Mouse (Mus musculus): ENCODE measurements around the gene 4931417E11Rik.
A peak's percentile ranks its signal among the peaks of the same experiment; 100 is the strongest.

4931417E11Rik gene

DNA sequence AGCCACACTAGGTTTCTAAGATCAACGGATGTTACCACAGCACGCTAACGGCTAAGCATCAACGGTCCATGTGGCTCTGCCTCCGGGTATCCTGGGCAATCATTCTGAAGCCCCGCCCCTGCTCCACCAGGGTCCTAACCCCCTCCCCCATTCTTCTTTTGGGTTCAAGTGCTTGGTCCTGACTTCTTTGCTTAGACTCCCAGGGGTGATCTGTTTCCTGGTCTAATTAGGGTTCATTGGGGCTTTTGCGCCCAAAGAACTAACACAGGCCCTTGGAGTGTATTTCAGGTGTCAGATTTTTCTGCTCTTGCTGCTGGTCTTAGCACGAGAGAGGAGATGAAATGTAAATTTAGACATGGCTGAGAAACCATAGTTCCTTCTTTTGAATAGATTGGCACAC, at the start of gene 4931417E11Rik:
Gene 4931417E11Rik, minus strand, starts transcription at position 101 of the 400 bp plus-strand sequence.
- DNase-seq: no peak

GRCm38 (mm10) chr6:73517818-73518396, 48.4 kb upstream of the 4931417E11Rik start:
- peak; percentile 59 for DNase-seq

GRCm38 (mm10) chr6:73512907-73513306, 43.4 kb upstream of the 4931417E11Rik start:
- DNase-seq: no peak

DNA sequence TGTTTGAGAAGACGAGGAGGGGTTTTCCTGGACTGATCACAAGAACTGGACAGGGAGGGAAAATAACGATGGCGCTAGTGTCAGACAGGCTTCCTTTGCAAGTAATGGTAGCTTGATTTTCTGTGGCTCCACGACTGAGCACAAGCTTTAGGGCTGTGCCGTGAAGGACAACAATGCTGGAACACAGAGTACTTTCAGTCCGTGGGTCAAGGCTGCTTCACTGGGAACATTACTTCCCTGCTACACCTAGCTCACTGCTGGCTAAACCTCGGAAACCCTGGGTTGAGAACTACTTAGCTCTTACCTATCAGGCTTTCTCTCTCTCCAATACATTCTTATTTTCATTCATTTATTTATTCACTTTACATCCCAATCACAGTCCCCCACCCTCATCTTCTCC, 30.2 kb upstream of the 4931417E11Rik start:
- DNase-seq: no peak

GRCm38 (mm10) chr6:73497321-73497720, 27.9 kb upstream of the 4931417E11Rik start:
- no peak for DNase-seq

- DNase-seq: no peak
Measured at GRCm38 (mm10) chr6:73490524-73490923, 21.1 kb upstream of the 4931417E11Rik start.

DNA sequence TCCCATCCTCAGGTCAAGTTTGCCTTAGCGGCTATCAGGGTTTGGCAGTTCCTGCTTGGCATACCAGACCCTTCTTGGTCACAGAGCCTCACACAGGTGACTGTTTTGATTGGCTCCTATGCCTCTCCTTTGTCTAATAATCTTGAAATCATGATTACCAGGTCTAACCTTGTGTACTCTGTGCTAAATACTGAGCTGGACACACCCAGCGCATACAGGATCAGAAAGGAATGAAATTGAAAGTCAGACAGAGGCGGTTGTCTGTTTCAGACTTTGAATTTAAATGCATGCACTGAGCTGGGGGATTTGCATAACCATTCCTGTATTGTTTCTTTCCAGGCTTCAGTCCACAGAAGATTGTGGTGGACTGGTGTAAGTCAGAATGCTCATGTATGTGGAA, 16.1 kb upstream of the 4931417E11Rik start:
- DNase-seq: no peak

- no peak for DNase-seq
Measured at GRCm38 (mm10) chr6:73466084-73466483, 3.4 kb downstream of the 4931417E11Rik start.

- no peak for DNase-seq
Measured at GRCm38 (mm10) chr6:73462543-73462942, 6.9 kb downstream of the 4931417E11Rik start.

GRCm38 (mm10) chr6:73433912-73434311, 35.6 kb downstream of the 4931417E11Rik start:
- DNase-seq: no peak

GRCm38 (mm10) chr6:73428618-73429336, 40.7 kb downstream of the 4931417E11Rik start:
- no peak for DNase-seq

DNA sequence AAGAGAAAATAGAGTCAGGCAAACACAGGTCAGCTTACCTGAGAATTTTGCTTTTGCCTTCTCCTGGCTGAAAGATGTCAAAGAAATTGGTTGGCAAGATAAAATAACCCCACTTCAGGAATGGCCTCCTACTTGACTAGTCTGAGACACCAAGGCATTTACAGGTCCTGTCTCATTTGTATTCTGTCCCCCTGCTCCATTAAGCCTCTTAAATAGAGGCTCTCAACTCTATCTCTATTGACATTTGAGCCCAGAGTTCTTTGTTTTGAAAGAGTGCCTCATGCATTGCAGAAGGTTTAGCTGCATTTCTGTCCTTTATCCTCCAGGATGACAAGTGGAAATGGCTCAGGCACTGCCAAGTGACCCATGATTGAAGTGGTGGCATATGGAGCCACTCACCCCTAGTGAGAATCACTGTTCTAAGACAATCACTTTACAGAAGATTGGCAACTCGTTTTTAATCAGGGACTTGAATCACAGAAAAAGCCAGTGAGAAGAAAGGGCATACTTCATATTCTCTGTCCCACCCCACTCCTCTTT, 42.1 kb downstream of the 4931417E11Rik start:
- DNase-seq: no peak
